Mouse (Mus musculus) heart, embryonic 16.5 days (tissue): ENCODE data around the gene Akirin2. TPM values are rescaled to one million over a fixed set of nuclear protein-coding genes. Genes with fewer than 3 reads are reported as not detected.

ENCODE experiments used
- ATAC-seq: fragments of 200-750 bp; cut with Nextera tagmentation; replicated peaks from 2 replicates; pipeline ENCODE4 v1.8.0; 2017; ENCODE audit warnings: moderate number of reproducible peaks; ENCODE audit not compliant: insufficient read depth, low FRiP score; ENCODE audit errors: extremely low read depth
- H3K27ac ChIP-seq: fragments of 300-500 bp; sonication (generic); 2 replicates; pipeline ENCODE4 v1.5.1; 2014; ENCODE audit warnings: mild to moderate bottlenecking, low read length, control low read depth, moderate library complexity
- H3K27me3 ChIP-seq: fragments of 300-500 bp; sonication (generic); 2 replicates; pipeline ENCODE4 v1.6.1; 2014; ENCODE audit warnings: low read length, mixed read lengths; ENCODE audit not compliant: control insufficient read depth, insufficient read depth
- H3K36me3 ChIP-seq: fragments of 300-500 bp; sonication (generic); 2 replicates; pipeline ENCODE4 v1.6.1; 2014; ENCODE audit not compliant: control insufficient read depth, insufficient read depth
- H3K4me1 ChIP-seq: fragments of 300-500 bp; sonication (generic); 2 replicates; pipeline ENCODE4 v1.6.1; 2014; ENCODE audit warnings: low read length, mixed read lengths; ENCODE audit not compliant: control insufficient read depth, insufficient read depth
- H3K4me2 ChIP-seq: fragments of 300-500 bp; sonication (generic); 2 replicates; pipeline ENCODE4 v1.6.1; 2014; ENCODE audit warnings: low read depth, mild to moderate bottlenecking, control low read depth, low read length
- H3K4me3 ChIP-seq: fragments of 300-500 bp; sonication (generic); 2 replicates; pipeline ENCODE4 v1.5.1; 2014; ENCODE audit warnings: mild to moderate bottlenecking, control low read depth, low read length
- H3K9ac ChIP-seq: fragments of 300-500 bp; sonication (generic); 2 replicates; pipeline ENCODE4 v1.6.1; 2014; ENCODE audit warnings: low read length, control low read depth
- H3K9me3 ChIP-seq: fragments of 300-500 bp; sonication (generic); replicated peaks from 2 replicates; pipeline ENCODE4 v1.6.1; 2016; ENCODE audit warnings: low read length; ENCODE audit not compliant: control insufficient read depth
- WGBS: fragments of 180-500 bp; shearing (Covaris S2); extraction: QIAGEN DNeasy Blood & Tissue Kit; methylation state at CpG from one replicate; pipeline ENCODE4 v1.1.7; 2014; 5-methylcytosine and 5-hydroxymethylcytosine counted together
- polyA plus RNA-seq: library from polyadenylated mRNA; unstranded; fragments of >200 nt; fragmentation: Nextera tagmentation; extraction: Ambion mirVana; gene quantifications from 2 replicates; pipeline ENCODE4 v1.2.1, GENCODE M21; 2015

The Akirin2 gene
- polyA plus RNA-seq, 1 experiment from 2014 or later: 28.1 TPM

- H3K9me3 ChIP-seq: no peaks in the 10 kb centered on the region
- peak overlapping the region; percentile 92 for H3K9ac ChIP-seq
- H3K27me3 ChIP-seq: no peaks in the 10 kb centered on the region
- peaks cover 27% of the 10 kb centered on the region for H3K4me1 ChIP-seq
- H3K36me3 ChIP-seq: no peaks in the 10 kb centered on the region
- WGBS: under 1% methylated on average over 39 of the region's 50 CpGs
- peak overlapping the region; percentile 97 for H3K27ac ChIP-seq
- peak; percentile 70 for ATAC-seq
- H3K4me3 ChIP-seq: peak overlapping the region; percentile 72
- peak overlapping the region; percentile 86 for H3K4me2 ChIP-seq
These were observed 517 bp downstream of the Akirin2 start for GRCm38 (mm10) chr4:34551098-34551809.

GRCm38 (mm10) chr4:34551966-34552365, 1.2 kb downstream of the Akirin2 start:
- Histone ChIP-seq H3K4me1 (peaks cover 35% of the 10 kb centered on the region), H3K9ac (peak overlapping the region; percentile 92), H3K4me2 (peak overlapping the region; percentile 86), H3K9me3 (no peaks in the 10 kb centered on the region), H3K27ac (peak overlapping the region; percentile 97), H3K4me3 (peak overlapping the region; percentile 72), H3K27me3 (no peaks in the 10 kb centered on the region), H3K36me3 (no peaks in the 10 kb centered on the region)
- 6% methylated on average over 3 of the region's 3 CpGs for WGBS
- no peak for ATAC-seq

GRCm38 (mm10) chr4:34554596-34554995, 3.9 kb downstream of the Akirin2 start:
- 56% methylated on average over 1 of the region's 1 CpGs for WGBS
- ATAC-seq: no peak
- Histone ChIP-seq H3K27ac (no peak overlapping the region), H3K4me2 (no peak overlapping the region), H3K4me3 (no peak overlapping the region), H3K36me3 (no peaks in the 10 kb centered on the region), H3K9ac (no peak overlapping the region), H3K9me3 (no peaks in the 10 kb centered on the region), H3K4me1 (peaks cover 46% of the 10 kb centered on the region), H3K27me3 (no peaks in the 10 kb centered on the region)

- Histone ChIP-seq H3K9me3 (no peaks in the 10 kb centered on the region), H3K27ac (no peak overlapping the region), H3K4me1 (peaks cover 42% of the 10 kb centered on the region), H3K4me2 (no peak overlapping the region), H3K9ac (no peak overlapping the region), H3K36me3 (no peaks in the 10 kb centered on the region), H3K4me3 (no peak overlapping the region), H3K27me3 (no peaks in the 10 kb centered on the region)
- ATAC-seq: no peak
- 85% methylated on average over 3 of the region's 3 CpGs for WGBS
These were observed 4.9 kb downstream of the Akirin2 start for GRCm38 (mm10) chr4:34555604-34556003.

- Histone ChIP-seq H3K9me3 (no peaks in the 10 kb centered on the region), H3K27me3 (no peaks in the 10 kb centered on the region), H3K27ac (no peak overlapping the region), H3K4me2 (no peak overlapping the region), H3K4me1 (peaks cover 42% of the 10 kb centered on the region), H3K9ac (no peak overlapping the region), H3K4me3 (no peak overlapping the region), H3K36me3 (no peaks in the 10 kb centered on the region)
- no peak for ATAC-seq
These were observed 5.4 kb downstream of the Akirin2 start for GRCm38 (mm10) chr4:34556183-34556582.

DNA sequence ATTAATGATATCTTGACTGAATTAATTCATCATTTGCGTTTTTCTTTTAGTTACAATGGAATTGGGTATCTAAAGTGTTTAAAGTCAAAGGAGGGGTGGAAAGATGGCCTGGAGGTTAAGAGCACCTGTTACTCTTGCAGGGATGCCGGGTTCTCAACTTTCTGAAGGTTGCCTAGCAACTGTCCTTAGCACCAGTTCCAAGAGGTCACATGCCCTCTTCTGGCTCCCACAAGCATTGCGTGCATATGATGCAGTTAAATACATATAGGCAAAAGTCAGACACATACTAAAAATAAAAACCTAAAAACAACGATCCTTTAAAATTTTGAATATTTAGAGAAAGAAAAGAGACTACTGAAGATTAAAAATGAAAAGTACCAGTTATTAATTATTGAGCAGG, 10.2 kb downstream of the Akirin2 start:
- Histone ChIP-seq H3K9me3 (no peaks in the 10 kb centered on the region), H3K4me3 (no peak overlapping the region), H3K4me2 (no peak overlapping the region), H3K4me1 (peaks cover 21% of the 10 kb centered on the region), H3K9ac (no peak overlapping the region), H3K27me3 (no peaks in the 10 kb centered on the region), H3K27ac (no peak overlapping the region), H3K36me3 (peaks cover 5% of the 10 kb centered on the region)
- no peak for ATAC-seq
- 62% methylated on average over 4 of the region's 4 CpGs for WGBS

DNA sequence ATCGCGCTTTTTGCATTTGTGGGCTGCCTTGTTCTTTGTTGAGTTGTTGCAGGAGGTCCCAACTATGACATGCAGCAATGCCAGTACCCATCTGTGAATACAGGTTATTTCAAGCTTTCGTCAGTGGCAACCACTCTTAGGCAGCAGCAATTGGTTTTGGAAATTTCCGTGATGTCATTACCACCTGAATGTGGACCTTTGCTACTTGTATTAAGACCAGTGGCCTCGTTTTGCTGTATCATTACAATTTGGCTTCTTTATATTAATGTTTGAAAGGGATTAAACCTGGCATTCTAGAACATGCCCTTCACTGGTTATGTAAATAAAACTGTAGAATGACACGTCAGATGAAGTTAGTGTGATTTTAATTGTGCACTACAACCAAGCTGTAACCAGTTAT, 15.5 kb downstream of the Akirin2 start:
- no peak overlapping the region for H3K9ac ChIP-seq
- ATAC-seq: no peak
- H3K9me3 ChIP-seq: no peaks in the 10 kb centered on the region
- H3K4me2 ChIP-seq: no peak overlapping the region
- H3K4me1 ChIP-seq: peaks cover 2% of the 10 kb centered on the region; the same call in 1 of the 2 replicates
- 83% methylated on average over 6 of the region's 6 CpGs for WGBS
- H3K36me3 ChIP-seq: peaks cover 31% of the 10 kb centered on the region
- no peaks in the 10 kb centered on the region for H3K27me3 ChIP-seq
- H3K27ac ChIP-seq: no peak overlapping the region
- no peak overlapping the region for H3K4me3 ChIP-seq

- ATAC-seq: no peak
- no peak overlapping the region for H3K27ac ChIP-seq
- H3K4me1 ChIP-seq: no peaks in the 10 kb centered on the region
- no peaks in the 10 kb centered on the region for H3K9me3 ChIP-seq
- H3K4me3 ChIP-seq: no peak overlapping the region
- H3K4me2 ChIP-seq: no peak overlapping the region
- WGBS: 63% methylated on average over 2 of the region's 2 CpGs
- H3K36me3 ChIP-seq: peaks cover 69% of the 10 kb centered on the region
- no peak overlapping the region for H3K9ac ChIP-seq
- no peaks in the 10 kb centered on the region for H3K27me3 ChIP-seq
These were observed 22.1 kb downstream of the Akirin2 start for GRCm38 (mm10) chr4:34572876-34573275.

DNA sequence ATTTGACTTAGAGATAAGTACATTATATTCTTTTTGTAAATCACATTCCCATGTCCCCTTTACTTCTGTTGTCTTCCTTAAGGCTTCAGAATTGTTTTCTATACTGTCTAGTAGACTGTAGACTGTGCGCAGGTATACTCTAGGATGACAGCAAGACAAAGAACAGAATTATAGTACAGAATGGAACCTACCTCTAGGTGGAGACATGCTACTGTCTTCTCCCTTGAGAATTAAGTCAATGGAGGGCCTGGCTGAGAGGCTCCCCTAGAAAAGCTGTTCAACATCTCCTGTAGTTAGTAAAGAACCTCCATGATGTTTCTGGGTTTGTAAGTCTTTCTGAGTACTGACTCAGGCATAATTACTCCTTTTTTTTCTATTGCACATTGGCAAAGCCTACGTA, 26.3 kb downstream of the Akirin2 start:
- Histone ChIP-seq H3K4me3 (no peak overlapping the region), H3K4me2 (no peak overlapping the region), H3K9ac (no peak overlapping the region), H3K27me3 (no peaks in the 10 kb centered on the region), H3K4me1 (peaks cover under 1% of the 10 kb centered on the region), H3K9me3 (no peaks in the 10 kb centered on the region), H3K36me3 (peaks cover 71% of the 10 kb centered on the region), H3K27ac (no peak overlapping the region)
- 87% methylated on average over 2 of the region's 2 CpGs for WGBS
- no peak for ATAC-seq
